Mouse (Mus musculus) intestine, embryonic 16.5 days (tissue): ENCODE measurements at regions not wholly inside any gene's neighbourhood (a gene's known extent, or its start where the extent isn't known, plus 50 kb on each side); places are given as distances from the start of the nearest gene placed in this dataset.

Experiments
- ATAC-seq: fragments of 200-750 bp; cut with Nextera tagmentation; 2 replicates; pipeline ENCODE4 v1.8.0; 2017; ENCODE audit warnings: moderate TSS enrichment, moderate library complexity
- H3K27ac ChIP-seq: fragments of 300-500 bp; sonication (generic); 2 replicates; pipeline ENCODE4 v1.5.1; 2014; ENCODE audit warnings: mild to moderate bottlenecking, low read length
- H3K27me3 ChIP-seq: fragments of 300-500 bp; sonication (generic); replicated peaks from 2 replicates; pipeline ENCODE4 v1.6.1; 2014; ENCODE audit warnings: low read length, control low read depth, mixed read lengths; ENCODE audit not compliant: control insufficient read depth, insufficient read depth
- H3K36me3 ChIP-seq: fragments of 300-500 bp; sonication (generic); 2 replicates; pipeline ENCODE4 v1.6.1; 2014; ENCODE audit warnings: low read length, control low read depth; ENCODE audit not compliant: control insufficient read depth, insufficient read depth
- H3K4me1 ChIP-seq: fragments of 300-500 bp; sonication (generic); 2 replicates; pipeline ENCODE4 v1.6.1; 2014; ENCODE audit warnings: low read length, control low read depth, mixed read lengths; ENCODE audit not compliant: control insufficient read depth, insufficient read depth
- H3K4me2 ChIP-seq: fragments of 300-500 bp; sonication (generic); 2 replicates; pipeline ENCODE4 v1.6.1; 2014; ENCODE audit warnings: low read depth, low read length, control low read depth
- H3K4me3 ChIP-seq: fragments of 300-500 bp; sonication (generic); 2 replicates; pipeline ENCODE4 v1.5.1; 2014; ENCODE audit warnings: mild to moderate bottlenecking, low read length
- H3K9ac ChIP-seq: fragments of 300-500 bp; sonication (generic); 2 replicates; pipeline ENCODE4 v1.6.1; 2014; ENCODE audit warnings: low read depth, low read length
- H3K9me3 ChIP-seq: fragments of 300-500 bp; sonication (generic); 2 replicates; pipeline ENCODE4 v1.6.1; 2016; ENCODE audit warnings: low read length, control low read depth; ENCODE audit not compliant: control insufficient read depth
- WGBS: fragments of 180-500 bp; shearing (Covaris S2); extraction: QIAGEN DNeasy Blood & Tissue Kit; methylation state at CpG from one replicate; pipeline ENCODE4 v1.1.7; 2014; 5-methylcytosine and 5-hydroxymethylcytosine counted together

DNA sequence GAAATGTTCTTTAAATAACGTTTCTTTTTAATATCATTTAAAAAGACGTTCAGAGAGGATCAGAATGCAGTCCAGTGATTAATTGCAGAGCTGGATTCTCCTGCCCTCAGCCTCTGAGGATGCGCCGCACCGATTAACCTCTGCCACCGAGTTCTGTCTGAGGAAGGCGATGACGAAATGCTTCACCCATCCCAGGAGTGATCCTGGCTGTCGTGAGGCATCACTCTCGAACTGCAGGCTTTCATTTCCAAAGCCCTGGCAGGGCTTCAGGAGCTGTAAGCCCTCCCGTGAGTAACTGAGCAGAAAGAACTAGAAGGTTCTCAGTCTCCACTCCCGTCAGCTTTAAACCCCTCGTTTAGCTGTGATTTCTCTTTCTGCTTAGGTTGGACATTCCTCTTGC is 157.0 kb upstream of the Pgrmc2 start:
- H3K9ac ChIP-seq = no peak overlapping the region
- no peak overlapping the region for H3K4me3 ChIP-seq
- H3K27me3 ChIP-seq = no peaks in the 10 kb centered on the region
- H3K36me3 ChIP-seq = no peaks in the 10 kb centered on the region
- H3K9me3 ChIP-seq = no peaks in the 10 kb centered on the region
- no peak overlapping the region for H3K4me2 ChIP-seq
- no peak overlapping the region for H3K27ac ChIP-seq
- WGBS = 60% methylated on average over 13 of the region's 13 CpGs
- no peak for ATAC-seq
- H3K4me1 ChIP-seq = peaks cover 5% of the 10 kb centered on the region

GRCm38 (mm10) chr3:41239246-41239645 is 156.4 kb upstream of the Pgrmc2 start:
- Histone ChIP-seq H3K4me1 (peaks cover 7% of the 10 kb centered on the region), H3K9ac (no peak overlapping the region), H3K4me3 (no peak overlapping the region), H3K4me2 (no peak overlapping the region), H3K9me3 (no peaks in the 10 kb centered on the region), H3K27me3 (no peaks in the 10 kb centered on the region), H3K36me3 (no peaks in the 10 kb centered on the region), H3K27ac (no peak overlapping the region)
- 93% methylated on average over 6 of the region's 6 CpGs for WGBS
- ATAC-seq = no peak

- Histone ChIP-seq H3K9me3 (no peaks in the 10 kb centered on the region), H3K36me3 (no peaks in the 10 kb centered on the region), H3K27me3 (no peaks in the 10 kb centered on the region), H3K4me3 (no peak overlapping the region), H3K4me2 (no peak overlapping the region), H3K4me1 (peaks cover 7% of the 10 kb centered on the region), H3K27ac (no peak overlapping the region), H3K9ac (no peak overlapping the region)
- 80% methylated on average over 7 of the region's 7 CpGs for WGBS
- no peak for ATAC-seq
Measured at GRCm38 (mm10) chr3:41238046-41238445, 155.2 kb upstream of the Pgrmc2 start.

GRCm38 (mm10) chr3:41235610-41236009 is 152.8 kb upstream of the Pgrmc2 start:
- Histone ChIP-seq H3K9ac (no peak overlapping the region), H3K36me3 (no peaks in the 10 kb centered on the region)
- WGBS = 93% methylated on average over 2 of the region's 2 CpGs

GRCm38 (mm10) chr3:41234994-41235393 is 152.1 kb upstream of the Pgrmc2 start:
- Histone ChIP-seq H3K9ac (no peak overlapping the region), H3K36me3 (no peaks in the 10 kb centered on the region), H3K4me2 (no peak overlapping the region), H3K4me1 (peaks cover 7% of the 10 kb centered on the region), H3K27me3 (no peaks in the 10 kb centered on the region), H3K9me3 (no peaks in the 10 kb centered on the region), H3K27ac (no peak overlapping the region), H3K4me3 (no peak overlapping the region)
- WGBS = 61% methylated on average over 9 of the region's 9 CpGs
- ATAC-seq = no peak

More at GRCm38 (mm10) chr3:41235610-41236009, 152.8 kb upstream of the Pgrmc2 start:
- Histone ChIP-seq H3K4me1 (peaks cover 7% of the 10 kb centered on the region), H3K9me3 (no peaks in the 10 kb centered on the region), H3K27me3 (no peaks in the 10 kb centered on the region), H3K4me3 (no peak overlapping the region), H3K4me2 (no peak overlapping the region), H3K27ac (no peak overlapping the region)
- no peak for ATAC-seq

DNA sequence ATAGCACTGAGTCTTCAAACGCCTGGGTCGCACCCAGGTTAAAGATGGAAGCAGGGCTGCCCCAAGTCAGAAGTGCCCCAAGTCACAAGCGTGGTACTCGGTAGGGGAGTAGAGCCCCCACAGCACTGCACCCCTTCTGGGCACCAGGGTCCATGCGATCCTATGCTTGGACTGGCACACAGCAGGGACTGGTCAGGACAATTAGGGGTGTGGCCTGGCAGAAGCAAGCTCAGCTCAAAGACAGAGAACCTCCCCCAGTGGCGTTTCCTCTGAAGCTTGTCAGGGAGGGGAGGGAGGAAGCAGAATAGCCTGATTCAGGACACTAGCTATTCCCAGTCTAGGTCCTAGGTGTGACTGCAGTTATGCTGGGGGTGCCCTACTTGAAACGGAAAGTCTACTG is 151.3 kb upstream of the Pgrmc2 start:
- no peak overlapping the region for H3K4me2 ChIP-seq
- peaks cover 7% of the 10 kb centered on the region for H3K4me1 ChIP-seq
- H3K4me3 ChIP-seq = no peak overlapping the region
- H3K9me3 ChIP-seq = no peaks in the 10 kb centered on the region
- no peaks in the 10 kb centered on the region for H3K27me3 ChIP-seq
- no peak overlapping the region for H3K9ac ChIP-seq
- WGBS = 68% methylated on average over 7 of the region's 7 CpGs
- no peak overlapping the region for H3K27ac ChIP-seq
- no peaks in the 10 kb centered on the region for H3K36me3 ChIP-seq
- no peak for ATAC-seq

- Histone ChIP-seq H3K4me3 (no peak overlapping the region), H3K9me3 (no peaks in the 10 kb centered on the region), H3K27ac (no peak overlapping the region), H3K36me3 (no peaks in the 10 kb centered on the region), H3K27me3 (no peaks in the 10 kb centered on the region), H3K4me1 (peaks cover 7% of the 10 kb centered on the region), H3K9ac (no peak overlapping the region), H3K4me2 (no peak overlapping the region)
- WGBS = 80% methylated on average over 8 of the region's 8 CpGs
- no peak for ATAC-seq
Measured at GRCm38 (mm10) chr3:41233439-41233838, 150.6 kb upstream of the Pgrmc2 start.

GRCm38 (mm10) chr3:41230961-41231377 is 148.1 kb upstream of the Pgrmc2 start:
- WGBS = 90% methylated on average over 3 of the region's 3 CpGs
- Histone ChIP-seq H3K9ac (no peak overlapping the region), H3K4me1 (peaks cover 7% of the 10 kb centered on the region), H3K9me3 (no peaks in the 10 kb centered on the region), H3K4me3 (no peak overlapping the region), H3K27me3 (no peaks in the 10 kb centered on the region), H3K4me2 (no peak overlapping the region), H3K27ac (no peak overlapping the region), H3K36me3 (no peaks in the 10 kb centered on the region)
- ATAC-seq = no peak

- ATAC-seq = no peak
- Histone ChIP-seq H3K36me3 (no peaks in the 10 kb centered on the region), H3K9me3 (no peaks in the 10 kb centered on the region), H3K4me3 (no peak overlapping the region), H3K9ac (no peak overlapping the region), H3K4me1 (no peaks in the 10 kb centered on the region), H3K27me3 (no peaks in the 10 kb centered on the region), H3K4me2 (no peak overlapping the region), H3K27ac (no peak overlapping the region)
- 76% methylated on average over 2 of the region's 2 CpGs for WGBS
Measured at GRCm38 (mm10) chr3:41229493-41229892, 146.6 kb upstream of the Pgrmc2 start.

- H3K4me3 ChIP-seq = no peak overlapping the region
- H3K36me3 ChIP-seq = no peaks in the 10 kb centered on the region
- no peak overlapping the region for H3K9ac ChIP-seq
- H3K4me1 ChIP-seq = no peaks in the 10 kb centered on the region
- H3K4me2 ChIP-seq = no peak overlapping the region
- no peaks in the 10 kb centered on the region for H3K27me3 ChIP-seq
- peak; percentile 94 for ATAC-seq
- no peaks in the 10 kb centered on the region for H3K9me3 ChIP-seq
- H3K27ac ChIP-seq = no peak overlapping the region
- WGBS = 23% methylated on average over 7 of the region's 7 CpGs
Measured at GRCm38 (mm10) chr3:41228536-41228935, 145.7 kb upstream of the Pgrmc2 start.
